Mouse (Mus musculus): Measurements from ENCODE around the gene 2410137M14Rik. TPM values are rescaled to one million over a fixed set of nuclear protein-coding genes. Genes with fewer than 3 reads are reported as not detected.

2410137M14Rik gene
- not detected for polyA plus RNA-seq (2014; fragmentation: Illumina TruSeq; extraction: RNeasy Lipid Tissue Mini Kit (QIAGEN cat#74804); ENCODE audit: low read depth, low replicate concordance)

GRCm38 (mm10) chr17:36981221-36981813 lies at the start of gene 2410137M14Rik:
2410137M14Rik (minus strand) TSS chr17:36981237.

DNA sequence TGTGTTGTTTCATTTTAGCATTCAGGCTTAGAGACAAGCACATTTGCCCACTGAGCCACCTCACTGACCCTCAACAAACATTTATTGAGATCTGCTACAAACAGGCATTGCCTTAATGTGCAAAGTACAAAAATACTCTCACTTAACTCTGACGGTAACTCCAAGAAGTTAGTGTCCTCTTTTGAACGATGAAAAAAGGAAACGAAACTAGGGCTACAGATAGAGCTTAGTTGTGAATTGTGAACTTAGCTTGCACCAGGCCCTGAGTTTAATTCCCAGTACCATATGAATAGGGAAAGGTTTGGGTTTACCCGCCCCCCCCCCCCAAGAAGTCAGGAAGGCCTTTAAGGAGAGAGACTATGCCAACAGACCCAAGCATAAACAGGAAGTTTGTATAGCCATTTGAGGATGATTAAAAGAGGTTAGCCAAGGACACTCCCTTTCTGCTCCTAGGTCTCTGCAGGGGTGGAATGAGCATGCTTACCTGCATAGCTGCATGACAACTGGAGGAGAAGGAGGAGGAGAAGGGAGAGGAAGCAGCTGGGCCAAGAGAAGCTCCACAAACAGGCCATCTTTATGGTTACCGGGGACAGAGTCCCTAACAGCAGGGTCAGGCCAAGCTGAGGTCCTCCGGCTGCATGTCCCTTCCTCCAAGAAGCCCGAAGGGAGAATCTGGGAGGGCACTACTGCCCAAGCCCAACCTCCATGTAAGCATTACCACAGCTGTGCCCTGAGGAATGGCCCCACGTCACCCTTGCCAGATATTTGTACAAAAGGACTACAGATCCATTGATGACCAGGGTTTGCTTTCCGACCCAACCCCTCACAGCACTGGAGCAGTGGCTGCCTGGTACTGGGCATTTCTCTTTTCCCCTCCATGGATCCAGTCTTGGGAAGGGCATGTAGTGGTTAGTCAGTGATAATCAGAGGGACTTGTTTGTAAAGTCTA lies 41.9 kb upstream of the 2410137M14Rik start, which contains the start of gene Mog:
Gene Mog, minus strand, starts transcription at position 771 of the 949 bp plus-strand sequence.

DNA sequence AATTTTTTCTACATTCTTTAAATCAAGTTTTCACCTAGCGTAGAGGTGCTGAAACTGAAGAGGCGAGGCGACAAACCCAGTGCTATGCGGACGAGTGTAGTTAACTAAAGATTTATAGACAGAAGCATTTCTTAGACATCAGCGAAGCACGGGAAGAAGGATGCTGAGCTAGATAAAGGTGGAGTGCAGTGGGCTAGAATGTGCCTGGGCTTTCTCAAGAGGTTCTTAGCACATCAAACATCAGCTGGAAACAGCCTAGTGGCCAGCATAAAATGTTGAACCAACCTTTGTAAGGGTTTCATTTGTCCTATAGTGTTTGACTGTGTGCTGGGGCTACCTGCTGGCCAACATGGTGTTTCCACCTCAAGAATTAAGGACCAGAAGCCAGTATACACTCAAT lies 19.8 kb upstream of the 2410137M14Rik start, which contains the start of gene Zfp57:
Gene Zfp57, plus strand, starts transcription at position 301 of the 400 bp plus-strand sequence.

GRCm38 (mm10) chr17:36989437-36989836 lies 8.4 kb upstream of the 2410137M14Rik start, which contains the start of gene H2-M5:
H2-M5 (minus strand) TSS chr17:36989537.

DNA sequence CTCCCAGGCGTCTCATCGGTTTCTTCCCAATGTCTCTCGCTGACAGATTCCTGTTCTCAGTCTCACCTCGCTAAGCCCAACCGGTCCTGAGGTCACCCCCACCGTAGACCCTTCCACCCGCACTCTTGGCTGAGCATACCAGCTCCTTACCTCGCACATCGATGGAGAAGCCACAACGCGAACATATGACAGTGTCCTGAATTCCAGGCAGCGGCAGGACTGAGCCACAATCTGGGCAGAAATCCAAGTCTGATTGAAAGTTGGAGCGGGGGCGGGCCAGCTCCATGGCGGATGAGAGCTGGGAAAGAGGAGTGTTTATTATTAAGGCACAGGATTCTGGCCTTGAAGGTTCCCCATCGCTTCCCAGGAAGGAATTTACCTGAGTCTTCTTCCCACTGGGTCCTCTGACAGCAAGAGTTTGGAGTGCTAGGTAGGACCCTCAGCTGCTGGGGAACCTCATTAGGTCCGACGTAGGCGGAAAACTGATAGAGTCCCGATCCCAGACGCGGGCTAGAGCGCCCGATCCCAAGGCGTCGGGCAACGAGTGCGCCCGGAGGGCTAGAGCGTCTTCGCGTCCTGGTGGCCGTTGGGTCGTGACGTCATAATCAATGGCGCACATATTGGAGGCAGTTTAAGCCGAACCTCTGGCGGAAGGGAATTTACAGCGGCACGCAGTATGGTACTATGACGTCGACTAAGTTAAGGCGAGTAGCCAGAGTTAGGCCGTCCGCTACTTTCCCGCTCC lies 22.9 kb downstream of the 2410137M14Rik start, which contains the start of the genes Znrd1 and Znrd1as:
Gene Znrd1, minus strand, starts transcription at position 561 of the 745 bp plus-strand sequence.
Gene Znrd1as, plus strand, starts transcription at position 594 of the 745 bp plus-strand sequence.

GRCm38 (mm10) chr17:36950981-36951947 lies 29.8 kb downstream of the 2410137M14Rik start, which contains the start of gene Ppp1r11:
Ppp1r11 (minus strand) TSS chr17:36951741.

DNA sequence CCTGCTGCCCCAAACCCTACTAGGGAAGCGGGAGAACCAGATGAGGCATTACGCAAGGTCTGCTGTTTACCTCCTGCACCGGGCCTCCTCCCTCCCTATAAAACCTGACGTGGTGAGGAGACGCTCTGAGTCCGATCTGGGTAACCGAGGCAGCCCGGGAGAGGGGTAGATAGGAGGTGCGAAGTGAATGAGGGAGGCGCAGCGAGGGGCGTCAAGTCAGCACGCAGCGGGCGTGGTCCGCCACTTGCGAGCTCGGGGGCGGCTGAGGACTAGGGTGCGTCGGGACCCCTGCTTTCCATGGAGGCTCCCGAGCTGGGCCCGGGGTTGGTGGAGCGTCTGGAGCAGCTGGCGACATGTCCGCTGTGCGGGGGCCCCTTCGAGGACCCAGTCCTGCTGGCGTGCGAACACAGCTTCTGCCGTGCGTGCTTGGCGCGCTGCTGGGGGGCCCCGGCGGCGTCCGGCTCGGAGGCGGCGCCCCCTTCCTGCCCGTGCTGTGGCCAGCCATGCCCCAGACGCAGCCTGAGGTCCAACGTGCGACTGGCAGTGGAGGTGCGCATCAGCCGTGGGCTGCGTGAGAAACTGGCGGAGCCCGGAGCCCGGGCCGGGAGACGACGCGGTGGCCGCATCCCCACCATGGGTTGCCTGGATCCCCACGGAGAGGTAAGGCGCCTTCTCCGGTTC lies 38.1 kb downstream of the 2410137M14Rik start, which contains the start of gene Rnf39:
Gene Rnf39, plus strand, starts transcription at position 128 of the 681 bp plus-strand sequence.

Other genes with a start within 250 kb of the 2410137M14Rik start
- gene H2-M10.5, start 208.3 kb downstream of the 2410137M14Rik start, polyA plus RNA-seq (2014; fragmentation: Illumina TruSeq; extraction: RNeasy Lipid Tissue Mini Kit (QIAGEN cat#74804); ENCODE audit: low read depth, low replicate concordance): not detected
- gene H2-M10.6, start 169.1 kb downstream of the 2410137M14Rik start, polyA plus RNA-seq (2014; fragmentation: Illumina TruSeq; extraction: RNeasy Lipid Tissue Mini Kit (QIAGEN cat#74804); ENCODE audit: low read depth, low replicate concordance): not detected
- 30.4 TPM for gene Trim26, start 144.1 kb downstream of the 2410137M14Rik start, polyA plus RNA-seq (2014; fragmentation: Illumina TruSeq; extraction: RNeasy Lipid Tissue Mini Kit (QIAGEN cat#74804); ENCODE audit: low read depth, low replicate concordance)
- gene Trim15, start 114.0 kb downstream of the 2410137M14Rik start, polyA plus RNA-seq (2014; fragmentation: Illumina TruSeq; extraction: RNeasy Lipid Tissue Mini Kit (QIAGEN cat#74804); ENCODE audit: low read depth, low replicate concordance): not detected
- not detected for gene Trim10, start 111.7 kb downstream of the 2410137M14Rik start, polyA plus RNA-seq (2014; fragmentation: Illumina TruSeq; extraction: RNeasy Lipid Tissue Mini Kit (QIAGEN cat#74804); ENCODE audit: low read depth, low replicate concordance)
- gene Trim40, start 91.1 kb downstream of the 2410137M14Rik start, polyA plus RNA-seq (2014; fragmentation: Illumina TruSeq; extraction: RNeasy Lipid Tissue Mini Kit (QIAGEN cat#74804); ENCODE audit: low read depth, low replicate concordance): 0.41 TPM
- gene Trim31, start 83.1 kb downstream of the 2410137M14Rik start, polyA plus RNA-seq (2014; fragmentation: Illumina TruSeq; extraction: RNeasy Lipid Tissue Mini Kit (QIAGEN cat#74804); ENCODE audit: low read depth, low replicate concordance): not detected
- not detected for gene Rnf39, start 38.3 kb downstream of the 2410137M14Rik start, polyA plus RNA-seq (2014; fragmentation: Illumina TruSeq; extraction: RNeasy Lipid Tissue Mini Kit (QIAGEN cat#74804); ENCODE audit: low read depth, low replicate concordance)
- gene Ppp1r11, start 29.5 kb downstream of the 2410137M14Rik start, polyA plus RNA-seq (2014; fragmentation: Illumina TruSeq; extraction: RNeasy Lipid Tissue Mini Kit (QIAGEN cat#74804); ENCODE audit: low read depth, low replicate concordance): 9.0 TPM
- gene Znrd1, start 22.7 kb downstream of the 2410137M14Rik start, polyA plus RNA-seq (2014; fragmentation: Illumina TruSeq; extraction: RNeasy Lipid Tissue Mini Kit (QIAGEN cat#74804); ENCODE audit: low read depth, low replicate concordance): 18.0 TPM
- 26.9 TPM for gene Znrd1as, start 22.6 kb downstream of the 2410137M14Rik start, polyA plus RNA-seq (2014; fragmentation: Illumina TruSeq; extraction: RNeasy Lipid Tissue Mini Kit (QIAGEN cat#74804); ENCODE audit: low read depth, low replicate concordance)
- not detected for gene H2-M5, start 8.3 kb upstream of the 2410137M14Rik start, polyA plus RNA-seq (2014; fragmentation: Illumina TruSeq; extraction: RNeasy Lipid Tissue Mini Kit (QIAGEN cat#74804); ENCODE audit: low read depth, low replicate concordance)
- 4.4 TPM for gene Zfp57, start 19.9 kb upstream of the 2410137M14Rik start, polyA plus RNA-seq (2014; fragmentation: Illumina TruSeq; extraction: RNeasy Lipid Tissue Mini Kit (QIAGEN cat#74804); ENCODE audit: low read depth, low replicate concordance)
- gene Mog, start 42.2 kb upstream of the 2410137M14Rik start, polyA plus RNA-seq (2014; fragmentation: Illumina TruSeq; extraction: RNeasy Lipid Tissue Mini Kit (QIAGEN cat#74804); ENCODE audit: low read depth, low replicate concordance): not detected
- gene Gabbr1, start 64.7 kb upstream of the 2410137M14Rik start, polyA plus RNA-seq (2014; fragmentation: Illumina TruSeq; extraction: RNeasy Lipid Tissue Mini Kit (QIAGEN cat#74804); ENCODE audit: low read depth, low replicate concordance): 34.8 TPM
- gene Olfr90, start 107.3 kb upstream of the 2410137M14Rik start, polyA plus RNA-seq (2014; fragmentation: Illumina TruSeq; extraction: RNeasy Lipid Tissue Mini Kit (QIAGEN cat#74804); ENCODE audit: low read depth, low replicate concordance): not detected
- gene Olfr91, start 117.0 kb upstream of the 2410137M14Rik start, polyA plus RNA-seq (2014; fragmentation: Illumina TruSeq; extraction: RNeasy Lipid Tissue Mini Kit (QIAGEN cat#74804); ENCODE audit: low read depth, low replicate concordance): not detected
- gene Olfr92, start 138.9 kb upstream of the 2410137M14Rik start, polyA plus RNA-seq (2014; fragmentation: Illumina TruSeq; extraction: RNeasy Lipid Tissue Mini Kit (QIAGEN cat#74804); ENCODE audit: low read depth, low replicate concordance): not detected
- gene Olfr93, start 180.3 kb upstream of the 2410137M14Rik start, polyA plus RNA-seq (2014; fragmentation: Illumina TruSeq; extraction: RNeasy Lipid Tissue Mini Kit (QIAGEN cat#74804); ENCODE audit: low read depth, low replicate concordance): not detected
- gene Ubd, start 212.7 kb upstream of the 2410137M14Rik start, polyA plus RNA-seq (2014; fragmentation: Illumina TruSeq; extraction: RNeasy Lipid Tissue Mini Kit (QIAGEN cat#74804); ENCODE audit: low read depth, low replicate concordance): not detected
- not detected for gene Olfr94, start 219.8 kb upstream of the 2410137M14Rik start, polyA plus RNA-seq (2014; fragmentation: Illumina TruSeq; extraction: RNeasy Lipid Tissue Mini Kit (QIAGEN cat#74804); ENCODE audit: low read depth, low replicate concordance)
- not detected for gene Olfr95, start 231.9 kb upstream of the 2410137M14Rik start, polyA plus RNA-seq (2014; fragmentation: Illumina TruSeq; extraction: RNeasy Lipid Tissue Mini Kit (QIAGEN cat#74804); ENCODE audit: low read depth, low replicate concordance)
- gene Olfr96, start 238.9 kb upstream of the 2410137M14Rik start, polyA plus RNA-seq (2014; fragmentation: Illumina TruSeq; extraction: RNeasy Lipid Tissue Mini Kit (QIAGEN cat#74804); ENCODE audit: low read depth, low replicate concordance): not detected